Mouse (Mus musculus) hindbrain, postnatal 0 days (tissue): ENCODE measurements around the gene Prn. TPM values are rescaled to one million over a fixed set of nuclear protein-coding genes. Genes with fewer than 3 reads are reported as not detected.

Source experiments
- ATAC-seq: fragments of 200-750 bp; cut with Nextera tagmentation; 2 replicates; pipeline ENCODE4 v1.8.0; 2017; ENCODE audit warnings: mild to moderate bottlenecking, moderate TSS enrichment, moderate library complexity
- DNase-seq: peaks from one replicate; pipeline ENCODE4 v3.0.0-alpha.2; 2015; ENCODE audit warnings: low spot score
- H3K27ac ChIP-seq: fragments of 300-500 bp; sonication (generic); 2 replicates; pipeline ENCODE4 v1.5.1; 2014; ENCODE audit warnings: mild to moderate bottlenecking
- H3K27me3 ChIP-seq: fragments of 300-500 bp; sonication (generic); 2 replicates; pipeline ENCODE4 v1.6.1; 2014; ENCODE audit warnings: low read length, mixed read lengths; ENCODE audit not compliant: insufficient read depth
- H3K36me3 ChIP-seq: fragments of 300-500 bp; sonication (generic); 2 replicates; pipeline ENCODE4 v1.6.1; 2014; ENCODE audit warnings: low read length, mixed read lengths; ENCODE audit not compliant: insufficient read depth
- H3K4me1 ChIP-seq: fragments of 300-500 bp; sonication (generic); 2 replicates; pipeline ENCODE4 v1.6.1; 2014; ENCODE audit warnings: antibody characterized with exemption, low read length, mixed read lengths; ENCODE audit not compliant: insufficient read depth
- H3K4me2 ChIP-seq: fragments of 300-500 bp; sonication (generic); 2 replicates; pipeline ENCODE4 v1.6.1; 2014; ENCODE audit warnings: low read depth, mild to moderate bottlenecking, low read length, moderate library complexity, mixed read lengths
- H3K4me3 ChIP-seq: fragments of 300-500 bp; sonication (generic); 2 replicates; pipeline ENCODE4 v1.5.1; 2014; ENCODE audit warnings: low read length
- H3K9ac ChIP-seq: fragments of 300-500 bp; sonication (generic); replicated peaks from 2 replicates; pipeline ENCODE4 v1.6.1; 2014; ENCODE audit warnings: mild to moderate bottlenecking, low read length, moderate library complexity, mixed read lengths
- H3K9me3 ChIP-seq: fragments of 300-500 bp; sonication (generic); 2 replicates; pipeline ENCODE4 v1.6.1; 2016; ENCODE audit warnings: low read length, mixed read lengths
- CTCF ChIP-seq: IDR thresholded peaks from 2 replicates; pipeline ENCODE4 v1.5.1; 2016; ENCODE audit warnings: antibody characterized with exemption, control low read depth, low read depth
- WGBS: fragments of 180-500 bp; shearing (Covaris S2); extraction: QIAGEN DNeasy Blood & Tissue Kit; methylation state at CpG from one replicate; pipeline ENCODE4 v1.1.7; 2014; 5-methylcytosine and 5-hydroxymethylcytosine counted together
- polyA plus RNA-seq: library from polyadenylated mRNA; unstranded; fragments of >200 nt; fragmentation: Nextera tagmentation; extraction: Ambion mirVana; gene quantifications from 2 replicates; pipeline ENCODE4 v1.2.1, GENCODE M21; 2015
- total RNA-seq: library from RNA; depleted of rRNA; stranded (reverse); fragments of >200 nt; gene quantifications from 2 replicates; pipeline ENCODE4 v1.2.3, GENCODE M21; 2014

Gene Prn
- total and polyA plus RNA-seq, 2 experiments from 2014 or later: 0.25 TPM; not detected in 1

DNA sequence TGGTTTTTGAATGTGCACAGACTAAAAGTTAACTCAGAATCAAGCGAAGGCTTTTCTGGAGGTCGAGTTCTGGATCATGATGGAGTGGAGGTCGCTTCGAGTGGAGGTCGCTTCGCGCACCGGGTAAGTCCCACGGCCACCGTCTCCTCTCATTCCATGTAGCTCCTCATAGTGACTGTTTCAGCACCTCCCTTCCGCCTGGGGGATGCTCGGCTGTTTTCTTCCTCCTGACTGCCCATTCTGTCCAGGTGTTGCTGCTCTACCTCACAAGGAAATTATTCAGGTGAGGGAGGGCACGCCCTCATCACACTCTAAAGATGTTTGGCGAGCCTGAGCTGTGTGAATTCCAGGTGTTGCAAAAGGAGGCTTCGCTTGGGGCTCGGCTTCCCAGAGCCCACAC, 36.6 kb downstream of the Prn start:
- H3K4me2 ChIP-seq: no peak overlapping the region
- H3K4me1 ChIP-seq: no peaks in the 10 kb centered on the region
- no peaks in the 10 kb centered on the region for H3K9me3 ChIP-seq
- no peak for ATAC-seq
- WGBS: 94% methylated on average over 16 of the region's 16 CpGs
- no peak for DNase-seq
- no peak overlapping the region for H3K9ac ChIP-seq
- H3K27ac ChIP-seq: no peak overlapping the region
- no peak for TF ChIP-seq CTCF
- no peaks in the 10 kb centered on the region for H3K36me3 ChIP-seq
- no peak overlapping the region for H3K4me3 ChIP-seq
- H3K27me3 ChIP-seq: no peaks in the 10 kb centered on the region

DNA sequence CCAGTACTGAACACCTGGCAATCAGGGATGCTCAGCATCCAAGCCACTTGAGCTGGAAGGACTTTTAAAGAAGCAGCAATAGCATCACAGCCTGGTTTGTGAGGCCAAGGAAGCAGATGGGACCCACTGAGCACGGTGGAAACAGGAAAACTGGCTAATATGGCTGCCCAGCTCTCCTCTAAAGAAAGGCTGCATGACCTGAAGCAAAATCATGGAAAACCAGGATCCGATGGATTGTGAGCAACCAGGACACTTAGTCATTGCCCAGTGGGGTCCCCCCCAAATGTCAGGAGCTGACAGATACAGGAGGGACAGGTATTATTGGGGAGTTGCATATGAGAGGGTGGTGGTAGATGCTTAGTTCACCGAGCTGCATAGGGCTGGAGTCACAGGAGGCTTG, 38.4 kb downstream of the Prn start:
- Histone ChIP-seq H3K27me3 (no peaks in the 10 kb centered on the region), H3K9ac (no peak overlapping the region), H3K9me3 (no peaks in the 10 kb centered on the region), H3K4me2 (no peak overlapping the region), H3K27ac (no peak overlapping the region), H3K4me3 (no peak overlapping the region), H3K4me1 (peaks cover 4% of the 10 kb centered on the region; the same call in 1 of the 2 replicates), H3K36me3 (no peaks in the 10 kb centered on the region)
- no peak for TF ChIP-seq CTCF
- ATAC-seq (no peak), DNase-seq (no peak)
- WGBS: 82% methylated on average over 3 of the region's 3 CpGs

DNA sequence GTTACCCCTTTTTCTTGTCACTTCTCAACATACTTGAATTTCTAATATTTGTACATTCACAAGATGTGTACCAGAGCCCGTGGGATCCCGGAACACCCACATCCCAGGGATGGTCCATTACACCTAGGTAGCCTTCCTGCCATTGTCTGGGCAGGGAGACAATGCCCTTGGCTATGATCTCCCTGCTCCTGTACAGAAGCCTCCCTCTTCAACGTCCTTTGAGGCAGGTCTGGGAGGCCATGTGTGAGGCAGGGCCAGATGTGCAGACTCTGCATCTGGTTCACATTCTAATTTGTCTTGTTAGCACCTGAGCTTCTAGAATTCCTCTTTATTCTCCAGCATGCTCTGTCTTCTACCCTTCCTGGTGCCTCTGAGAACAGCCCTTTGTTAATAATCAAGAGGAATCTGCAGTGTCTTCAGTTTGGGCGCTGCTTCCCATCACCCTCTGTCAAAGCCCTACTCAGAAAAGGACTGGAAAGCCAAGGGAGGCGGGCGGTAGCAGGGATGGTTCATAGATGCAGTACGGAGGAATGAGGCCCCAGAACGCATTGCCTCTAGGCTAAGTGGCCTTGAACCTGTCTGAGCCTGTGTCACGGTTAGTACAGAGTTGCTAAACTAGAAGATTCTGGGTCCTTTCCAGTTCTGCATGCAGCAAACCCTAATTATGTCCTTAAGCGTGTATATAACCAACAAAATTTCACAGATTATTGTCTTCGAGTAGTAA, 39.3 kb downstream of the Prn start:
- H3K9ac ChIP-seq: no peak overlapping the region
- TF ChIP-seq CTCF: no peak
- no peak overlapping the region for H3K4me3 ChIP-seq
- no peaks in the 10 kb centered on the region for H3K36me3 ChIP-seq
- H3K4me1 ChIP-seq: peaks cover 7% of the 10 kb centered on the region; the same call in 1 of the 2 replicates
- no peaks in the 10 kb centered on the region for H3K9me3 ChIP-seq
- H3K4me2 ChIP-seq: no peak overlapping the region
- no peak overlapping the region for H3K27ac ChIP-seq
- H3K27me3 ChIP-seq: no peaks in the 10 kb centered on the region
- ATAC-seq (no peak), DNase-seq (no peak)
- 78% methylated on average over 11 of the region's 11 CpGs for WGBS

DNA sequence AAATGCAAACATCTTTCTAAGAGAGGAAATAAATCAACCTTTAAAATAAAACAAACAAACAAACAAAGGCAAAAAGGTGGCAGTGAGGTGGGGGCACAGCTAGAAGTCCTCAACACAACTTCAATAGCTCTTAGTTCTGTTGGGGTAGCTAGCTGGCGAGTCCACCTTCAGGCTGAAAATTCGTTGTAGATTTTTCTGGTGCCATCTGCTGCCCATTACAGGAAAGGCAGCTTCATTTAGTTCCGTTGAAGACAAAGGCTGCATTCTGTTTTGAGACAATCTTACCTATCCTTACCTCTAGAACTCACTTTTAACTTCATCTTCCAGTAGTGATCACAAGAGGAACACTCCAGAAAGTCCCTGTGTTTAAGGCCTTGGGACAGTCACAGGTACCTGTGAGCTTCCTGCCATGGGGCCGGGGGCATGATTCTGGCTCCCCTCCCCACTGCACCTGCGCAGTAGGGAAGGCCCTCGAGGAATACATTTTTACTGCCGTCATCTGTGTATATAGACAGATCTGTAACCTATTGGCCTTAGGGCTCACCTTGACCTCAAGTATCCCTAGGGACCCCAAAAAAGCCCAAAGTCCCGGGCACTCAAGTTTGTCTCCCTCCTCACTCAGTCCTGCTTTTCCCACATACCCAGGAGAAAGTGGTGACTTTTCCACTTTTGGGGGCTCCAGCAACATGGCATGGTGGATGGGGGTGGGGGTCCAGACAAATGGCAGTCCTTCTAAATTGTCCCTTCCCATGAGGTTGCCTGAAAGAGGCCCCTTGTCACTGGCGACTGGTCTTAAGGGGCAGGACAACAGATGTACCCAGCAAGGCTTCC, 40.2 kb downstream of the Prn start:
- WGBS: 46% methylated on average over 9 of the region's 9 CpGs

DNA sequence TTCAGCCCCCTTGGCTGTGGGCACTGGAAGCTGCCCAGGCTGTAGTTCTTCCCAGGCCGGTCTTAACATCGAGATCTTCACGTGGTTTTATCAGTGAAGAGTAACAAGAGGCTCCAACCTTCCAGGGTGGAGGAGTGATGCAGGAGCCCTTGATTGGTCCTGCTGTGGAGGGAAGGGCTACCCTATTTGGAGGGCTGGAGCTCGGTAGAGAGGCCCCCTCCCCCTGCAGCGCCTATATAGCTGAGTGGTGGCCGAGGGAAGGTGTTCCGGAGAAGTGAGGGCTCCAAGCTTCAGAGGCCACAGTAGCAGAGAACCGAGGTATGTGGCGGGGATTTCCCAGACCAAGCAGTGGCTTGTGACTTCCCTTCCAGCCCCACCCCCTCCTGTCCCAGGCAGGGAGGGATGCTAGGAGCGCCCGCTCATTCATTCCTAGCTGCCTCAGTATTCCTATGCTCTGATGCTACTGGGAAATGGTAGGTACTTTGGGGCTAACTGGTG, 40.9 kb downstream of the Prn start, which contains the start of gene Prnd:
Gene Prnd, plus strand, starts transcription at position 264 of the 498 bp plus-strand sequence.
- 28% methylated on average over 11 of the region's 11 CpGs for WGBS
- no peak for DNase-seq
- H3K27ac ChIP-seq: no peak within 1 kb of the TSS
- H3K36me3 ChIP-seq: no peaks in the 10 kb centered on the region
- H3K4me1 ChIP-seq: peaks cover 13% of the 10 kb centered on the region; the same call in 1 of the 2 replicates
- no peak for TF ChIP-seq CTCF
- ATAC-seq: no peak
- no peaks in the 10 kb centered on the region for H3K9me3 ChIP-seq
- no peak within 1 kb of the TSS for H3K9ac ChIP-seq
- no peak within 1 kb of the TSS for H3K4me3 ChIP-seq
- H3K4me2 ChIP-seq: no peak within 1 kb of the TSS
- no peaks in the 10 kb centered on the region for H3K27me3 ChIP-seq

More for the DNA sequence above, 40.2 kb downstream of the Prn start:
- DNase-seq (peak; percentile 82), ATAC-seq (peak; percentile 37; the same call in 1 of the 2 replicates)
- no peak overlapping the region for H3K27ac ChIP-seq
- no peak overlapping the region for H3K9ac ChIP-seq
- H3K4me1 ChIP-seq: peaks cover 10% of the 10 kb centered on the region; the same call in 1 of the 2 replicates
- no peaks in the 10 kb centered on the region for H3K27me3 ChIP-seq
- H3K9me3 ChIP-seq: no peaks in the 10 kb centered on the region
- H3K4me2 ChIP-seq: no peak overlapping the region
- peak; percentile 83 for TF ChIP-seq CTCF
- H3K4me3 ChIP-seq: no peak overlapping the region
- no peaks in the 10 kb centered on the region for H3K36me3 ChIP-seq

DNA sequence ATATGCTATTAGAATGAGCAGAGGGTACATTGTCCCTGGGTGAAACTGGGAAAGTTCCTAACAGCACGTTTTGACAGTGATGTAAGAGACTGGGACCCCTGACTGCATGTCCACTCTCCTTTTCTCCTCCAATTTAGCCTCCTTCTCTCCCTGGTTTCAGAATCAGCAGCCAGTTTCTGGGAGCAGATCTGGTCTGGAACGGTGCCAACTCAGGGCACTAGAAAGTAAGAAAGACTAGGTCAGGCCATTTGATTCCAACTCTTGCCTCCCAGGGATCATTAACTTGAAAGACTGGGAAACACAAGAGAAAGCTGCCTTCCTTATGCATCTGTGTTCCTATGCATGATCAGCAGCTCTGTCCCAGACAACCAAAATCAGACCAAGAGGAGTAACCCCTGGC, 42.7 kb downstream of the Prn start:
- Histone ChIP-seq H3K4me3 (no peak overlapping the region), H3K27me3 (no peaks in the 10 kb centered on the region), H3K4me1 (peaks cover 13% of the 10 kb centered on the region; the same call in 1 of the 2 replicates), H3K27ac (no peak overlapping the region), H3K4me2 (peak overlapping the region; percentile 51), H3K36me3 (no peaks in the 10 kb centered on the region), H3K9me3 (no peaks in the 10 kb centered on the region), H3K9ac (no peak overlapping the region)
- 31% methylated on average over 2 of the region's 2 CpGs for WGBS
- no peak for TF ChIP-seq CTCF
- no peak for ATAC-seq
- peak; percentile 35 for DNase-seq
